Mouse (Mus musculus): Measurements from ENCODE around the gene Kdm6b.

The Kdm6b gene

DNA sequence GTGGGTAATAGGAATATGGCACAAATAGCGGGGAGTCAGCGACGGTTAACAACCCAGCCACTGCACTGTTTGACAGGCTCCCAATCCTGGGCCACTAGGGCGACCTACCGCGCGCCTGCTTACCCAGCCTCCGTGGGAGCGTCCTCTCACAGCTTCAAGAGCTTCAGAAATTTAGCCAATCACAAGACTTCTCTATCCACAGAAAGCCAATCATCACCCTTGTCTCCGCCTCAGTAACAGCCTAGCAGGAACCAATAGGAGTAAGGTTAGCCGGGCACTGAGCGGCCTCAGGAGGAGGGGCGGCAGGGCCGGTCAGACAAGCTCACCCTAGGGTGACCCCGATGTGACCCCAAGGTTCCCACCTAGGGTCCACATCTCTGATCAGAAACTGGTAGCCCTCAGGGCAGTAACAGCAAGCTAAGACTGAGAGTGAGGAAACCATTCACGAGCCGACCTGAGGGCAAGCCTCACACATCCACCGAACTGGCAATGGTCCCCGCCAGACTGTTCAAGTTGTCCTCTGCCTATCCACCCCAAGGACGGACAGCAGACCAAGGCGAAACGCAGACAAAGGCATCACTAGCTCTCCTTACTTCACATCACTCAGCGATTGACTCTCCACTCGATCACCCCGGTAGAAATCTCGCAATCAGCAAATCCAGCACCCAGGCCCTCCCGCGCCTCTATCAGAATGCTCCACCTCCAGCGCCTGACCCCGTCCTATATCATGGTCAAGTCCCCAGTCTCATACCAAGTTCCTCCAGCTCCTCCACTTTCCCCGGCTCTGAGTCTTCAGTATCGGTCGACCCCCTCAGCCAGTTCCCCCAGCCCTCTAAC lies 4.7 kb downstream of the Kdm6b start:
- in situ Hi-C loops (cut with MboI, MseI), result loop anchor here (10.0 to 25.0 kb wide), 3 partner anchors 486 to 1254 kb away; partner anchors contain the start of genes Acap1, Eno3, Pfn1 and Spag7

DNA sequence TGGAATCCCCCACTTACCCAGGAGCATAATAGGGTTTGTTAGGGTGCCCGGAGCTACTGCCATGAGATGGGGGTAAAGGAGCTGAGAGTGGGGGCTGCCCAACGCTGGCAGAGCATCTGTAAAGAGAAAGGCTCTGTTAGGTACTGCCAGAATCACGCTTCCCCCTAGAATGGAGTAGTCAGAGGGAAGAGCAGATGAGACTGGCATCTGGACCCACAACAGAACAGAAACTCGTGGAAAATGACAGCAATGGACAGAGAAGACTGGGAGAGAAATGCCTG lies 5.8 kb downstream of the Kdm6b start:
- in situ Hi-C loops (cut with MboI, MseI), result loop anchor here (10.0 to 25.0 kb wide), 3 partner anchors 487 to 1255 kb away; partner anchors contain the start of genes Acap1, Eno3, Pfn1 and Spag7

DNA sequence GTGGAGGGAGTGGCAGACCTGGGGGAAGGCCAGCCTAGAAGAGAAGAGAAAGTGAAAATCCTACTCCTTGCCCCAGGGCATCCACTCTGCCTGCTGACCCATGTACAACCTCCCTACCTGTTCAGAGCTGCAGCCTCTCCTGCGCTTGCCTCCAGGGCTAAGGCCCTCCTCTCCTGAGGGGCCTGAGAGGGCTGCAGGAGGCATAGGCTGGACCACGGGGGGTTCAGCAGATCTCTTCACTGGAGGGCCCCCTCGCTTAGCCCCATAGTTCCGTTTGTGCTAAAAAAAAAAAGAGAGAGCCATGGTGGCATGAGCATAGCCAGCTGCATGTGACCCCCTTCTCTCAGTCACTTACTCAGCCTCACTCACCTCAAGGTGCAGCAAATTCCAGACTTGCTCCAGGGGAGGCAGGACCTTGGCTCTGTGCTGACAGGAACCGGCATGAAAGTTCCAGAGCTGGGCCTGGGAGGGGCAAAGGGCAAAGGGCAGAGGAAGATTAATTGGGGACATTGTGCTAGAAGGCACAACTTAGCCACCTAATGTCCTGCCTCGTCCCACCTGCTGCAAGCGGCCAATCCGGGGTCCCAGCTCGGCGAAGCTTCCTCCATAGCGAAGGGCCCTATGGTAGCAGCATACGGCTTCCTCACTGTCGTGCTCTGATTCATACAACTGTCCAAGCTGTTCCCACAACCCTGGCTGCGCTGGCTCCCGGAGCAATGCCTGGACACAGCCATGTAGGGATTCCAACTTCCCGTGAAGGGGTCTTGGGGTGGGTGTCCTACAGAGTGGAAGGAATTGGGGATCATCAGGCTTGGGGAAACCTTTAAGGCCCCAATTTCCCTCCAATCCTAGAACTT lies 6.4 kb downstream of the Kdm6b start:
- in situ Hi-C loops (cut with MboI, MseI), result loop anchor here (10.0 to 25.0 kb wide), 3 partner anchors 488 to 1255 kb away; partner anchors contain the start of genes Acap1, Eno3, Pfn1 and Spag7

GRCm38 (mm10) chr11:69406282-69406681 lies 7.2 kb downstream of the Kdm6b start:
- in situ Hi-C loops (cut with MboI, MseI), result loop anchor here (10.0 to 25.0 kb wide), 3 partner anchors 489 to 1256 kb away; partner anchors contain the start of genes Acap1, Eno3, Pfn1 and Spag7

GRCm38 (mm10) chr11:69405397-69406200 lies 7.9 kb downstream of the Kdm6b start:
- in situ Hi-C loops (cut with MboI, MseI), result loop anchor here (10.0 to 25.0 kb wide), 3 partner anchors 489 to 1257 kb away; partner anchors contain the start of genes Acap1, Eno3, Pfn1 and Spag7

GRCm38 (mm10) chr11:69404595-69405396 lies 8.7 kb downstream of the Kdm6b start:
- in situ Hi-C loops (cut with MboI, MseI), result loop anchor here (5.0 to 25.0 kb wide), 4 partner anchors 113 to 1258 kb away; partner anchors contain the start of genes Acap1, Eno3, Pfn1 and Spag7

- in situ Hi-C loops (cut with MboI, MseI), result loop anchor here (5.0 to 25.0 kb wide), 4 partner anchors 113 to 1258 kb away; partner anchors contain the start of genes Acap1, Eno3, Pfn1 and Spag7
Observed at GRCm38 (mm10) chr11:69403691-69404594, 9.5 kb downstream of the Kdm6b start.

DNA sequence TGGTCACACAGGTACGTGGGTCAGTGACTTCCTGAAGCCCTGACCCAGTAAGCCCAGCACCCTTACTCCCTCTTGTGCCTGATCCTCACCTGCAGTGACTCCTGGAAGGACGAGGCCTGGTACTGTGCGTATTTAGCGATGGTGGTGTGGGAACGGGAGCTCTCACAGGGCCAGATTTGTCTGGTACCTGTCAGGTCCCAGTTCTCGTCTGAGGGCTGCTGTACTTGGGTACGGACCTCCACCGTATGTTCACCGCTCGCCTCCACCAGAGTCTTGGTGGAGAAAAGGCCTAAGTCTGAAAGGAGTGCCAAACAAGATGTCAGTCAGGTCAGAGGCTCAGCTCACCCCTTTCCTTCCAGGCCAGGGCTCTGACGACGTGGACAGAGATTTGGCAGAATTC lies 11.5 kb downstream of the Kdm6b start:
- in situ Hi-C loops (cut with MboI, MseI), result loop anchor here (5.0 to 25.0 kb wide), 4 partner anchors 115 to 1260 kb away; partner anchors contain the start of genes Acap1, Eno3, Pfn1 and Spag7

DNA sequence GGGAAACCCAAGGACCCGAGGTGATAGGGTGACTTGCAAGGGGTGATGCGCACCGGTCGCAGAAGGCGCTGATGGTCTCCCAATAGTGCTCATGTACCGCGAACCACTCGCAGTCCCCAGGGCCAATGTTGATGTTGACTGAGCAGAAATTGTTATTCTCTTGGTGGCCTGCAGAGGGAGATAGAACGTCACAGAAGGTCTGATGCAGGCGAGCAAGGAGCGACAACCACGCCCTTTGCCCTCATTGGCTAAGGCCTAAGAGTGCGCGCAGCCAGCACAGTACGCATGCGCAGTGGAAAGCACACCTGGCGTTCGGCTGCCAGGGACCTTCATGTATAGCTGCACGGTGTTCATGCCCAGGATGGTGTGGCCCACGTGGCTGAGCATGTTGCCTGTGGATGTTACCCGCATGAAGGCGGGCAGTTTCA lies 12.3 kb downstream of the Kdm6b start:
- in situ Hi-C loops (cut with MboI, MseI), result loop anchor here (5.0 to 25.0 kb wide), 4 partner anchors 116 to 1261 kb away; partner anchors contain the start of genes Acap1, Eno3, Pfn1 and Spag7

DNA sequence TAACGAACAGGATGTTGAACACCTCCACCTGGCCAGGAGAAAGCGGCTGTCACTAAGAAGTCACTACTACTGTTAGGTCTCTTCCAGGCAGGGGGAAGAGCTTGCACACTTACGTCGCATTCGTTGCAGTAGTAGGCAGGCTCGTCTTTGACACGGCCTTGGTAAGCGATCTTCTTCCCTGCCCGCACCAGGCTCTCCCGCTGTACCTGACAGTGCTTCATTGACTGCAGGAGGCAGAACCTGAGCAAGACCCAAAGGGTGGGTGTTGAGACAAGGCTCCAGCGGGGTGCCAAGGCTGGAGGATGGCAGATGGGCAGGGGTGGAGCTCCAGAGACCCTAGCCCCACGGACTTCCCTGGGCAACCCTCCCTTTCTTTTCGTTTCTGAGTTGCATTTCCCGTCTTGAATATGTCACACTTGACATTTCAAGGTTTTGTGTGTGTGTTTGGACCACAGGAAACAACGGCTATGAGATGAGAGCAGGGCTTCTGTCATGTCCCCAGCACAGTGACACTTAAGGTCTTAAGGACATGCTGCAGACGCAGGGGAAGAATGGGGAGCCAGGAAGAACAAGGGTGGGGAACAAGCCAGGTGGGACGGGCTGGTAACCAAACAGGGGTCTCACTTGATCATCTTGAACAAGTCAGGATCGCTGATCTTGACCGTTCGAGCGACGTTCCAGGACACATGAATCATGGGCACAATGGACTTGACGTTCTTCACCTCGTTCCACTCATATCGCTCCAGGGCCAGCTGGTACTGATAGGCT lies 13.2 kb downstream of the Kdm6b start:
- in situ Hi-C loops (cut with MboI, MseI), result loop anchor here (5.0 to 25.0 kb wide), 4 partner anchors 117 to 1262 kb away; partner anchors contain the start of genes Acap1, Eno3, Pfn1 and Spag7

DNA sequence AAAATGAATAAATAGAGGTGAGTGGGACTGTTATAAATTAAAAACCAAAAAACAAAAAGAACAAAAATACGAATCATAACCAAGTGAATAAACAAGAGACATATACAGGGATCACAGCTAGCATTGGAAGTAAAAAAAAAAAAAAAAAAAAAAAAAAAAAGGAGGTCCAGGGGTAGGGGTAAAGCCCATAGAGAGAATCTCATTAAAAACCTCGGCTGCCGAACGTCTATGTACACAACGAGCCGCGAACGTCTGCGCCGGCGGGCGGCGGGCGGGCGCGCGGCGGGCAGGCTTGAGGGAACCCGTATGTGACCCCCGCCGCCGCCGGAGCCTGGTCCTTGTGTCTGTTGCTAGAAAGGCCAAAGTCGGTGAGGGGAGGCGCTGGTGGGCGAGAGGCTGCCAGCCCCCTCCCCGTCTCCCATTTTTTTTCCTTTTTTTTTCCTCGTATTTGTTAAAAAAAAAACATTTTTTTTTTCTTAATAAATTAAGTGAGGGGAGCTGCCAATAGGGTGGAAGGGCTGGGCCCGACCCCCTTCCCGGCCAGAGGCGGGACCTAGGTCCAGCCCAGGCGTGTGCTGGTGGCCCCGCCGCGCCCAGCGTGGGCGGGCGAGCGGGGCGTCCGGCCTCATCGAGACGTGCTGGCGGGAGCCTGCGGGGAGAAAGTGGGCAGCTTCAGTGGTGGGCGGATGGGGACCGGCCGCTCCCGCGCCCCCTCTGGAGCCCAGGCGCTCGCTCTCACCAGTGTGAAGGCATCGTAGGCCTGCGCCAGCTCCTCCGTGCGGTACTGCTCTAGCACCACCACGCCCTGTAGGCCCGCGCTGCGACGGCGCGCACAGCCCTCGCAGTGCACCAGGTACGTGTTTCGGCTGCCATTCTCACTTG lies 14.0 kb downstream of the Kdm6b start:
- in situ Hi-C loops (cut with MboI, MseI), result loop anchor here (5.0 to 25.0 kb wide), 4 partner anchors 118 to 1263 kb away; partner anchors contain the start of genes Acap1, Eno3, Pfn1 and Spag7

DNA sequence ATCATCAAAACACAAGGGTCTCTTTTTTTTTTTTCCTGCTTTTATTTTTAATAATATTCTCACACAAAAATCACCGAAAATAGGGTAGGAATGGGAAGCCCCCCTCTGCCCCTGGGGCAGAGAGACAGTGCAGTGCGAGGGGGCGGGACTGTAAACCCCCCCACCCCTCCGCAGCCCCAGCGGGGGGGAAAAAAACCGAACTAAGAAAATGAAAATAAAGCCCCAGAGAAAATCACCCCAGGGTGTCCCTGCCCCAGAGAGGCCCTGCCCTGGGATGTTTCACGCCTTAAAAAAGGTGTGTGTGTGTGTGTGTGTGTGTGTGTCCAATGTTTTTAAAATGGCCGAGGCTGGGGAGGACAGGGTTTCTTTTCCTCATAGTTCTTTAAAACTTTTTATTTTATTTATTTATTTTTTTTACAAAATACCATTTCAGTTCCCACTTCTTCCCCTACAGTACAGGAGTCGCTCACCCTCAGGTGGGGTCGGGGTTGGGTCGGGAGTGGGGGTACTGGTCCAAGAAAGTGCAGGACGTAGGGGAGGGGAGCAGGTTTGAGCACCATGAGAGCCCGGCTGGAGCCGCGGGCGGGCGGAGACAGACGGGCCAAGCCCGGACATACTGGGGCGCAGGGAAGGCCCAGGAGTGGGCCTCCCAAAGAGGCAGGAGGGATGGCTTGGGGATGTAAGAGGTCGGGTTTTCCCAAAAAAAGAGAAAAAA lies 14.8 kb downstream of the Kdm6b start:
- in situ Hi-C loops (cut with MboI, MseI), result no loop called here

DNA sequence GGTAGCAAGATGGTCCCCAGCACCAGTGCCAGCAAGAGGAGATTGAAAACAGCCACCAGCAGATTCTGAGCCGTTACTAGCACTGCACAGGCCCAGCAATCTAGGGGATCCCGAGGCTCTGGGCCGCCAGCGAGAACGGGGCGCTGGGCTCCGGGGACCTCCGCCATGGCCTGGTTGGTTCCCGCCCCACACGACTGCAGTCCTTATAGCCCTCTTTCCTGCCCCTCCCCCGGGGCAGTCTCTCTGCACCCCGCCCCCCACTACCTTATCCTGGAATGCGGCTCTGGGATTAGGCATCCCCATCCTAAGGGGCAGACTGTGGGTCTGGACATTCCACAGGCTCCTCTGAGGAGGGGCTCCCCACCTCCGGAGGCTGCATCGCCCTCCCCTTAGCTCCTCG lies 15.4 kb downstream of the Kdm6b start, which contains the start of gene Tmem88:
Gene Tmem88 (minus strand): TSS at position 176 of the 400 bp plus-strand sequence.
- in situ Hi-C loops (cut with MboI, MseI), result no loop called here

DNA sequence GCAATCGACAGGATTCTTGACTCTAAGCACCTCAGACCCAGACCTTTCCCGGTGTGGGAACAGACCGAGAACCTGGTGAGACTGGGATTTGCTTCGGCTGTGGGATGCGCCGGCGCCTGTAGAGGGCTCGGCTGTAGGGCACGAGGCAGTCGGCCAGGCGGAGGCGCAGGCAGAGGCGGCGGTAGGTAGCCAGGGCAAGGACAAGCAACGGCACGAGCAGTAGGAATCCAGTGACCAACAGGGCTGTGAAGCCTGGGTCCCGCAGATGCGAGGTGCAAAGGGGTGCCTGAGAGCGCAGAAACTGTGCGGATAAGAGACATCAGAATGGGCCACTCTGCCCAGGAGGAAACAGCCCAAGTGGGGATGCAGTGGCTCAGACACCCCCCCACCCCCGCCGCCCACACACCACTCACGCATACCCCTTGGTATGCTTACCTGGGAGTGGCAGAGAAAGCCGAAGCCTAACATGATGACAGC lies 15.9 kb downstream of the Kdm6b start:
- in situ Hi-C loops (cut with MboI, MseI), result no loop called here

DNA sequence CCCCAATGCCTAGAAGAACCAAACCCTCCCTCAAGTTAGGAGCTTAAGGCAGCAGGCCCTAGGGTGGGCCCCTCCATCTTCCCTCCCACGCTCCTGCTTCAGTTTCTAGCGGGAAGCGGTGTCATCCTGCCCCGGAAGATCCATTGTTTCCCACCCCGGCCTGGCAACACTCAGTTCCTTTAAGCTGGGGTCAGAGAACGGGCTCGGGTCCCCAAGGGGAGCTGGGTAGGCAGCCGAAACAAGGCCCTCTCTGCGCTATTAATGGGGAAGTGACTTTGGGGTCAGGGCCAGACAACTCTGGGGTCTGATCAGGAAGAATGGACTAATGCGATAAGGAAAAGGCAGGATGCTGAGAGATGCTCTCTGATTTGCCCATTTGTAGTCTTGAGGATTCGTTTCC lies 16.7 kb downstream of the Kdm6b start:
- in situ Hi-C loops (cut with MboI, MseI), result no loop called here

Measured in regulatory T cell (primary cell).